Mouse (Mus musculus) thymus, postnatal 4 days (tissue): Measurements from ENCODE around the gene Ropn1.
"Not testable (repeated sequence)": the region's sequence is repeated elsewhere in the genome, so short reads cannot be mapped to it uniquely, and the experiment has no call there.

Source experiments
- DNase-seq: peaks from one replicate; pipeline ENCODE4 v3.0.0; 2021

The Ropn1 gene

DNA sequence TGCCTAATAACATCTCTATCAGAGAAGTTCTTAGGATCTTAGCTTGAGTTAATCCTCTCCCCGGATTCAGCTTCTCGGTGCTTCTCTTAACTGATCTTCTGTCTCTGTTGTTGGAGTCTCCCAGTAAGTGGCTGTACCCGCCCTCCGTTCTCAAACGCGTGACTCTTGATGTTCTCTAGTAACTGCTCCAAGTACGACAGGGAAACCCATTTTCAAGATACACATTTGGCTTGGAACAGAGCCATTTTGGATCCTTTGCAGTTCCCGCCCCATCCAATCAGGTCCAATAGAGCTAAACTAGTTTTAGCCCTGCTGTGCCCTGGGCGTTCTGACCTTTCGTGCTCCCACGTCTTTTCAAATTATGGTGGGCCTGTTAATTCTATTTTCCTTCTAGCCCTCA is 41.4 kb downstream of the Ropn1 start:
- peak; percentile 24 for DNase-seq

DNA sequence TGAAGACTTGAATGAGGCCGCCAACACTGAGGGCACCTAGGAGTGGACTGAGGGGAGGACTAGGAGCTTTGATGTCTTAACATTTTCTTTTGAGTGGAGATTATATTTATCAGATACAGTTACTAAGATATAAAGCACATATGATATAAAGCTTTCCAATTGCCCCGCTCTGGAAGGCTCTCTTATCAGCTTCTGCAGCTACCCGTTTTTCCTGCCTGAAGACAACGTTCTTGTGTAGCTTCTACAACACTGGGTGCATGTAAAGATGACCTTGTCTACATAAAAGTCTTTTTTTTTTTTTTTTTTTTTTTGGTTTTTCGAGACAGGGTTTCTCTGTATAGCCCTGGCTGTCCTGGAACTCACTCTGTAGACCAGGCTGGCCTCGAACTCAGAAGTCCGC is 44.8 kb downstream of the Ropn1 start:
- DNase-seq = no peak

GRCm38 (mm10) chr16:34698721-34699120 is 49.0 kb downstream of the Ropn1 start:
- not testable (repeated sequence) for DNase-seq

DNA sequence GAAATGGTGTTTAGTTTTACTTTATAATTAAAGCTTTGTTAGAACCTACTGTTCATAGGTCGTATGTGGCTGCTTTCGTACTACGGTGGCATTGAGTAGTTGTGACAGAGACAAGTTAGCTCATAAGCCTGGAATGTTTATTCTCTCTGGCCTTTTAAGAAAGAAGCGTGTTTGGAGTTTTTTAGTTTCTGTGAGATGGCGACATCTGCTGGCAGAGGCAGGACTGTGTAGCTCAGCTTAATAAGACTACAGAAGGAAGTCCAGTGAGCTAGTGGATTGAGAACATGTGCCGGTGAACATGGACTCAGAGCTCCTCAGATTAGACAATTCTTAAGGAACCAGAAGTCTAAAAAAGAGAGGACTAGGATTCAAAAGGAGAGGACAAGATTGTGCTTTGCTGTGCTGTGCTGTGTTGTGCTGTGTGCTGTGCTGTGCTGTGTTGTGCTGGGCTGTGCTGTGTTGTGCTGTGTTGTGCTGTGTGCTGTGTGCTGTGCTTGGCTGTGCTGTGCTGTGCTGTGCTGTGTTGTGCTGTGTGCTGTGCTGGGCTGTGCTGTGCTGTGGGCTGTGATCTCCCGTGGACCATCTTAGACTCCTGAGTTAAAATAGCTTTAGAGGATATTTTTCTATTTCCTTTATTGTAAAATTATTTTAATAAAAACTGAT is 50.6 kb downstream of the Ropn1 start:
- DNase-seq = peak; percentile 70

GRCm38 (mm10) chr16:34700828-34701216 is 51.1 kb downstream of the Ropn1 start:
- no peak for DNase-seq

GRCm38 (mm10) chr16:34706019-34706418 is 56.3 kb downstream of the Ropn1 start:
- no peak for DNase-seq

DNA sequence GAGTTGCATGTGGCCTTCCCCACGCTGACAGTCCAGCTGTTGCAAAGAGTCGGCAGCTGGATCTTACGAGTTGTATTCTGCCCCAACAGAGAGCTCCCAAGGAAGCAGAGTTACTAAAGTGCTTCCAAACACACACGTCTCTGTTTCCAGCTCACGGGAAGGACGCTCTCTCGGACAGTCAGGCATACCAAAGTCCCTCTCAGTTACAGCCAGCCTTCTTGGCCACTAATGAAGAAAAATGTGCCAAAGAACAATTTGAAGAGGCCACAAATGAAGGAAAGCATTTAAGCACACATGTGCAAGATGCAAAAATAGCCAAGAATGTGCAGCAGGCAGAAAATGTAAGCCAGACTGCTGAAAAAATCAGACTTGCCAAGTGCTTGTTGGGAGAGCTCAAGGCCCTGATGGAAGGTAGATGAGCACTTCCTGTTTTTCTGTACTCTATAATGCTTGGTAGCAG is 56.8 kb downstream of the Ropn1 start:
- DNase-seq = no peak

GRCm38 (mm10) chr16:34711481-34711880 is 61.8 kb downstream of the Ropn1 start:
- no peak for DNase-seq

GRCm38 (mm10) chr16:34725156-34725555 is 75.4 kb downstream of the Ropn1 start:
- DNase-seq = no peak
